Mouse (Mus musculus): ENCODE results near the gene Pnma5. TPM values are rescaled to one million over a fixed set of nuclear protein-coding genes. Genes with fewer than 3 reads are reported as not detected.
A peak's percentile ranks its signal among the peaks of the same experiment; 100 is the strongest.

Pnma5 gene
- polyA plus RNA-seq, 2 experiments, result not detected

DNA sequence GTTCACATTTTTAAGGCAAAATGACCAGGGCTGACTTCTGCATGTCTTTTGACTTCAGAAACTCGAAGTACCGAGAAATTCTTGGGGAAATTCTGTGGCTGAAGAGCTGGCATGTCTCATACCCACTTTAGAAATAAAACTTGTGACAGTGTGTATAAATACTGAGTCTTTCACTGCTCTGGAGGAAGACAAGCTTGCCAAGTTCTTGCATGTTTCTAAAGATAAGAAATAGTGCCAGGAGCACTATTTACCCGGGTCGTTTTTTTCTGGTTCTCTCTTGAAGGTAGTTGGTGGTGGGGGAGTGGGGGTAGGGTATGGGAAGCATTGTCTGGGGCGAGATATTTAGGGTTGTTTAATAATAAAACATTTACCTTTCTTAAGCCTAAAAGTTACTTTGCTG, 25.4 kb upstream of the Pnma5 start:
- Histone ChIP-seq H3K27me3 (ENCODE audit: control insufficient read depth, insufficient read depth, low read length) (no peaks in the 10 kb centered on the region), H3K36me3 (replicated peaks; ENCODE audit: control insufficient read depth, insufficient read depth, low read depth) (no peaks in the 10 kb centered on the region), H3K9me3 (ENCODE audit: control insufficient read depth, low read length) (no peaks in the 10 kb centered on the region), H3K4me2 (ENCODE audit: low read depth) (no peak overlapping the region), H3K4me1 (replicated peaks; ENCODE audit: control insufficient read depth in 2 of 2, insufficient read depth in 2 of 2, low read length in 1 of 2) (no peaks in the 10 kb centered on the region), H3K4me3 (ENCODE audit: insufficient read depth in 1 of 2, low read depth in 2 of 2, low read length in 2 of 2) (no peak overlapping the region), H3K27ac (no peak overlapping the region), H3K9ac (replicated peaks) (no peak overlapping the region)
- no peak for ATAC-seq (ENCODE audit: insufficient read depth)
- WGBS (ENCODE audit: insufficient replicate concordance), result 37% methylated on average over 5 of the region's 5 CpGs
- DNase-seq (ENCODE audit: low read depth in 3 of 3, low spot score in 3 of 3), result no peak
- TF ChIP-seq CTCF (IDR thresholded peaks at IDR 0.05; ENCODE audit: low read depth) (no peak), EP300 (IDR thresholded peaks at IDR 0.05; ENCODE audit: low read depth) (no peak)

DNA sequence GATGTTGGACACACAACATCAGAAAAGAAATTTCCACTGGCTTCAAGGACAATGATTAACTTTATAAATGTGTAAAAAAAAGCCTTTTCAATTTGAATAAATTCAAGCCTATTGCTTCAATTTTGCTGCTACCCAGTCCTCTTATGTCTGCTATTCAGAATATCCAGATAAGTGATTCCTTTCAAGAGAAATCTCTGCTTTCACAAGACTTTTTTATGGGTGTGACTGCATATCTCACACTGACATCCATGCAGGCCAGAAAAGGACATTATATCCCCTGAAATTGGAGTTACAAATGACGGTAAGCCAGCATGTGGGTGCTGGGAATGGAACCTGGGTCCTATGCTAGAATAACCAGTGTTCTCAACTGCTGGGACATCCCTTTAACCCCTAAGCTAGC, 24.6 kb upstream of the Pnma5 start:
- TF ChIP-seq CTCF (IDR thresholded peaks at IDR 0.05; ENCODE audit: low read depth) (no peak), EP300 (IDR thresholded peaks at IDR 0.05; ENCODE audit: low read depth) (no peak)
- Histone ChIP-seq H3K4me3 (ENCODE audit: insufficient read depth in 1 of 2, low read depth in 2 of 2, low read length in 2 of 2) (no peak overlapping the region), H3K27me3 (ENCODE audit: control insufficient read depth, insufficient read depth, low read length) (no peaks in the 10 kb centered on the region), H3K9me3 (ENCODE audit: control insufficient read depth, low read length) (no peaks in the 10 kb centered on the region), H3K9ac (replicated peaks) (no peak overlapping the region), H3K36me3 (replicated peaks; ENCODE audit: control insufficient read depth, insufficient read depth, low read depth) (no peaks in the 10 kb centered on the region), H3K4me1 (replicated peaks; ENCODE audit: control insufficient read depth in 2 of 2, insufficient read depth in 2 of 2, low read length in 1 of 2) (no peaks in the 10 kb centered on the region), H3K4me2 (ENCODE audit: low read depth) (no peak overlapping the region), H3K27ac (no peak overlapping the region)
- no peak for DNase-seq (ENCODE audit: low read depth in 3 of 3, low spot score in 3 of 3)
- no peak for ATAC-seq (ENCODE audit: insufficient read depth)
- WGBS (ENCODE audit: insufficient replicate concordance), result 32% methylated on average over 1 of the region's 1 CpGs

DNA sequence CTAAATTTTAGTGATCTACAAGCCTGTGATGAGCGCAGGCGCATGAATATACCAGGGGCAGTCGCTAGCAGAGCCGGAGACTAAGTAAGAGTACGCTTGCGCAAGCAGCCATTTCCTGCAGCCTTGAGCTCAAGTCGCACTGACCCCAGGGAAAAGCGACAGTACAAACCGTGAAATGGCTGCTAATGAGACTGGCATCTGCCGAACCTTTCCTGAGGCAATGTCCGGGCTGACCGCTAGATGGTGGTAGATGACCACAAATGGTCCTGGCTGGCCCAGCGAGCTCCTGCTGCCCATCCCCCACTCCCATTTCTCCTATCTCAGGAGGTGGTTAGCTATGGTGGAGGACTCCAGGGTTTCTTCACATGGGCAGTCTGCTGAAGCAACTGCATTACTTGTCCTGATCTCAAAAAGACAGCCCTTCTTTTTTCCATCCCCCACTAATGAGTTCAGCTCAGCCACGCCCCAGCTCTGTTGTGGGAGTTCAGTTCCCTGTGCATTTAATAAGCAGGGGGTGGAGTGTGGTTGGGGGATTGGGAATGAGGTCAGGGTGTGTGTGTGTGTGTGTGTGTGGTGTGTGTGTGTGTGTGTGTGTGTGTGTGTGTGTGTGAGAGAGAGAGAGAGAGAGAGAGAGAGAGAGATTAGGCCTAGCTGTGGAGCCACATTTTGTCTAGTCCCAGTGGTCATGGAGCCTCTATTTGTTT, 17.1 kb upstream of the Pnma5 start:
- Histone ChIP-seq H3K9ac (replicated peaks) (no peak overlapping the region), H3K27ac (no peak overlapping the region), H3K4me1 (replicated peaks; ENCODE audit: control insufficient read depth in 2 of 2, insufficient read depth in 2 of 2, low read length in 1 of 2) (no peaks in the 10 kb centered on the region), H3K4me2 (ENCODE audit: low read depth) (peak overlapping the region; percentile 11; the same call in 1 of the 2 replicates), H3K9me3 (ENCODE audit: control insufficient read depth, low read length) (no peaks in the 10 kb centered on the region), H3K27me3 (ENCODE audit: control insufficient read depth, insufficient read depth, low read length) (no peaks in the 10 kb centered on the region), H3K36me3 (replicated peaks; ENCODE audit: control insufficient read depth, insufficient read depth, low read depth) (no peaks in the 10 kb centered on the region), H3K4me3 (ENCODE audit: insufficient read depth in 1 of 2, low read depth in 2 of 2, low read length in 2 of 2) (no peak overlapping the region)
- peak; percentile 75 for ATAC-seq (ENCODE audit: insufficient read depth)
- WGBS (ENCODE audit: insufficient replicate concordance), result 18% methylated on average over 14 of the region's 14 CpGs
- TF ChIP-seq CTCF (IDR thresholded peaks at IDR 0.05; ENCODE audit: low read depth), result peak; percentile 92
- no peak for TF ChIP-seq EP300 (IDR thresholded peaks at IDR 0.05; ENCODE audit: low read depth)
- DNase-seq (ENCODE audit: low read depth in 3 of 3, low spot score in 3 of 3), result peak; percentile 53 to 60 (median 58)

DNA sequence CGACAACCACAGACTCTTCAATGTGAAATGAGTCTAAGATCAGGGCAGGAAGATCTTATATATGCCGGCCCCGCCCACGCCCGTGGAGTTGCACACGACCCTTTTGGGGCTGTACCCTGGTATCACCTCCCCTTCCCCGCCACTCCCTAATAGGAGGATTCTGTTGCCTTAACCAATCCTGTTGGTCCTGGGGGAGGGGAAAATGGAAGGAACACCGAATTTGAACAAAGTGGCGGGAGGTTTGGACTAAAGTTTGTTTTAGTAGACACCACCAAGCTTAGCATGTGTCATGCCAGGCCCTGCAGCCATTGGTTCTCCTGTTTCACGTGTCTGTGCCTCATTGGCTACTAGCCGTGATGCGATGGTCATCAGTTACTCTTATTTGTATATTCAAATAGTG, 2.8 kb upstream of the Pnma5 start:
- Histone ChIP-seq H3K36me3 (replicated peaks; ENCODE audit: control insufficient read depth, insufficient read depth, low read depth) (no peaks in the 10 kb centered on the region), H3K4me2 (ENCODE audit: low read depth) (no peak overlapping the region), H3K4me3 (ENCODE audit: insufficient read depth in 1 of 2, low read depth in 2 of 2, low read length in 2 of 2) (no peak overlapping the region), H3K27me3 (ENCODE audit: control insufficient read depth, insufficient read depth, low read length) (no peaks in the 10 kb centered on the region), H3K9ac (replicated peaks) (no peak overlapping the region), H3K4me1 (replicated peaks; ENCODE audit: control insufficient read depth in 2 of 2, insufficient read depth in 2 of 2, low read length in 1 of 2) (no peaks in the 10 kb centered on the region), H3K9me3 (ENCODE audit: control insufficient read depth, low read length) (no peaks in the 10 kb centered on the region), H3K27ac (no peak overlapping the region)
- no peak for ATAC-seq (ENCODE audit: insufficient read depth)
- DNase-seq (ENCODE audit: low read depth in 3 of 3, low spot score in 3 of 3), result no peak
- WGBS (ENCODE audit: insufficient replicate concordance), result 64% methylated on average over 12 of the region's 12 CpGs
- TF ChIP-seq CTCF (IDR thresholded peaks at IDR 0.05; ENCODE audit: low read depth) (no peak), EP300 (IDR thresholded peaks at IDR 0.05; ENCODE audit: low read depth) (no peak)

DNA sequence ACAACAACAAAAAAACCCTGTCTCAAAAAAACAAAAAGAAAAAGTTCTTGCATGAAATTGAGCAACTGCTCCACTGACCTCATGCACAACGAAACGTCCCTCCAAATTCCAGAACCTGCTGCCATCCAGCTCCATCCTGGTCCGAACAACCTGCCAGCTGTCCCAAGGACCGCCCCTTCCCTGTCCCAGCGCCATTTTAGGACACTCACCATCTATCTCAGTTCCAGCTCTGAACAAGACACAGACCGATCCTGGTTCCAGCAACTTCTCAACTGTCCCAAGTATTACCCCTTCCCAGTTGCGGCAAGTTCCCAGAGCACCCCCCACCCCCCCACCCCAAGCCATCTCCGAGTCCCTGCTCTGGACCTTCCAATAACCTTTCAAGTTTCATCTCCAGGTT, 1.9 kb upstream of the Pnma5 start:
- ATAC-seq (ENCODE audit: insufficient read depth), result no peak

More for the DNA sequence above, 1.9 kb upstream of the Pnma5 start:
- Histone ChIP-seq H3K4me1 (replicated peaks; ENCODE audit: control insufficient read depth in 2 of 2, insufficient read depth in 2 of 2, low read length in 1 of 2) (no peaks in the 10 kb centered on the region), H3K27ac (no peak overlapping the region), H3K27me3 (ENCODE audit: control insufficient read depth, insufficient read depth, low read length) (no peaks in the 10 kb centered on the region), H3K9ac (replicated peaks) (no peak overlapping the region), H3K4me2 (ENCODE audit: low read depth) (no peak overlapping the region), H3K9me3 (ENCODE audit: control insufficient read depth, low read length) (no peaks in the 10 kb centered on the region), H3K36me3 (replicated peaks; ENCODE audit: control insufficient read depth, insufficient read depth, low read depth) (no peaks in the 10 kb centered on the region), H3K4me3 (ENCODE audit: insufficient read depth in 1 of 2, low read depth in 2 of 2, low read length in 2 of 2) (no peak overlapping the region)
- no peak for DNase-seq (ENCODE audit: low read depth in 3 of 3, low spot score in 3 of 3)
- 56% methylated on average over 8 of the region's 8 CpGs for WGBS (ENCODE audit: insufficient replicate concordance)
- no peak for TF ChIP-seq EP300 (IDR thresholded peaks at IDR 0.05; ENCODE audit: low read depth)
- no peak for TF ChIP-seq CTCF (IDR thresholded peaks at IDR 0.05; ENCODE audit: low read depth)

All from liver, embryonic 14.5 days (tissue).